Mouse (Mus musculus): Measurements from ENCODE around the gene Trpv4.

DNA sequence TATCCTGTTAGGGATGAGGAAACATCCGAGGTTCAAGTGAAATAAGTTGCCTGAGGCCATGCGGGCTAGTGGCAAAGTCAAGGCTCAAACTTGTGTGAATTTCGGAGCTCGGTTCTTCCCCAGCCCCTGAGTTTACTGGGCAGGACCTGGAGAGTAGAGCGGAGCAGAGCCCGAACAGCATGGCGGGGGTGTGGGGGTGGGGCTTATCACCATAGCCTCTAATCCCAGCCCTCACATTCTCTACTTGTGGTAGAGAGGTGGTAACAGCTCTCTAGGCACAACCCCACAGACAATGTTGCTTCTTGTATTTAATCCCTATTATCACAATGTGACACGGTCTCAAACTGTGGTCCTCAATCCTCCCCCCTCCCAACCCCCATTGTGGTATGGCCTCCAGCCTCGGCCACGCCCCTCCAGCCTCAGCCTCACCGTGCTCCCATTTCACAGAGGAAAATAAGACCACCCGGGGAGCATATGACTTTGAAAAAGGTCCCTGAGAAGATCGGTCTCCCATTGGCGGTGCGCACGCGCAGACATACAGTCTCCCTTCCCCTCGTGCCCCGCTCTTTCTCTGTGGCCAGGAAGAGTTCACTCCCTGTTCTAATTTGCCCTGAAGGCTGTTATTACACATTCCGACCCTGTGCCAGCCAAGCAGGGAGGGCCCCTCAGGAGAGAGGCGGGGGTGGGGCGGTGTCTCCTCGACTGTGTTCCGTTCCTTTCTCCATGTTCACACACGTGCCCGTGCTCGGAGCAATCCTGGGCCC lies 10.8 kb downstream of the Trpv4 start:
- TF ChIP-seq GATA1 (IDR thresholded peaks at IDR 0.05; ENCODE audit: low read length) (no peak), TAL1 (IDR thresholded peaks at IDR 0.05; ENCODE audit: low read length) (no peak)
